Mouse (Mus musculus): Measurements from ENCODE around the gene Reln.

DNA sequence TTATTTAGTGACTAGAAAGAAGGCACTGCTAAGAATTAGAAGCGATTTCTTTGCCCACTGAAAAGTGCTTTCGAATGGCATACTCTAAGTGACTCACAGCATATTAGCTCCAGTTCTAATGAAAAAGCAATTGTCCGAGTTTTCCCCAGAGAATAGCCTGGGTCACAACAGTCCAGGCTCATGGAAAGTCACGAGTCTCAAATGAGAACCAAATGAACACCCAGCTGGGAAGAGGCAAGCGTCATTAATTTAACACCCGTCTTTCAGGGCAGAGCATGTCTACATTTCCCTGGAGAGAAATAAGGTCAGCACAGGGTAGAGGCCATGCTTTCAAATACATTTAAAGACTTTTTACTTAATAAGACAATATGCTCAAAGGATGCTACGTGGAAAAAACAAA, 312.8 kb downstream of the Reln start:
- TF ChIP-seq POLR2A (IDR thresholded peaks at IDR 0.05; ENCODE audit: extremely low read depth, insufficient read depth, low read length) (no peak), CTCF (IDR thresholded peaks at IDR 0.05; ENCODE audit: low read depth, low read length) (no peak)

Measured in liver, adult 2 months (tissue).